Mouse (Mus musculus): ENCODE measurements at regions not wholly inside any gene's neighbourhood (a gene's known extent, or its start where the extent isn't known, plus 50 kb on each side); places are given as distances from the start of the nearest gene placed in this dataset.

- DNase-seq (ENCODE audit: low spot score in 2 of 2) = peak in 1 of 2 experiments; percentile 47
Observed at GRCm38 (mm10) chr2:170219611-170220401, 71.9 kb upstream of the Zfp217 start.

GRCm38 (mm10) chr2:170219161-170219581 lies 71.3 kb upstream of the Zfp217 start:
- peak in 1 of 2 experiments; percentile 21 for DNase-seq (ENCODE audit: low spot score in 2 of 2)

- DNase-seq (ENCODE audit: low spot score in 2 of 2) = peak; percentile 68 to 69
Observed at GRCm38 (mm10) chr2:170218230-170219044, 70.5 kb upstream of the Zfp217 start.

- no peak for DNase-seq (ENCODE audit: low spot score in 2 of 2)
Observed at GRCm38 (mm10) chr2:170216311-170216710, 68.4 kb upstream of the Zfp217 start.

- no peak for DNase-seq (ENCODE audit: low spot score in 2 of 2)
Observed at GRCm38 (mm10) chr2:170209121-170209520, 61.2 kb upstream of the Zfp217 start.

- DNase-seq (ENCODE audit: low spot score in 2 of 2) = no peak
Observed at GRCm38 (mm10) chr2:170207878-170208277, 60.0 kb upstream of the Zfp217 start.

GRCm38 (mm10) chr2:170207395-170207794 lies 59.5 kb upstream of the Zfp217 start:
- DNase-seq (ENCODE audit: low spot score in 2 of 2) = no peak

GRCm38 (mm10) chr2:170206870-170207269 lies 59.0 kb upstream of the Zfp217 start:
- no peak for DNase-seq (ENCODE audit: low spot score in 2 of 2)

- DNase-seq (ENCODE audit: low spot score in 2 of 2) = no peak
Observed at GRCm38 (mm10) chr2:170206442-170206754, 58.5 kb upstream of the Zfp217 start.

GRCm38 (mm10) chr2:170205591-170206441 lies 57.9 kb upstream of the Zfp217 start:
- DNase-seq (ENCODE audit: low spot score in 2 of 2) = no peak

GRCm38 (mm10) chr2:170204768-170205514 lies 57.0 kb upstream of the Zfp217 start:
- no peak for DNase-seq (ENCODE audit: low spot score in 2 of 2)

- DNase-seq (ENCODE audit: low spot score in 2 of 2) = no peak
Observed at GRCm38 (mm10) chr2:170203496-170203895, 55.6 kb upstream of the Zfp217 start.

- DNase-seq (ENCODE audit: low spot score in 2 of 2) = no peak
Observed at GRCm38 (mm10) chr2:170201816-170202371, 54.0 kb upstream of the Zfp217 start.

Data from layer of hippocampus, postnatal 14 days (tissue).